Mouse (Mus musculus) ES-Bruce4 (cell line): Measurements from ENCODE around the gene Shroom3. TPM values are rescaled to one million over a fixed set of nuclear protein-coding genes. Genes with fewer than 3 reads are reported as not detected.
A peak's percentile ranks its signal among the peaks of the same experiment; 100 is the strongest.

Experiments used
- H3K27ac ChIP-seq: 2 replicates; pipeline ENCODE4 v1.5.1; 2012; ENCODE audit warnings: low read length, inconsistent platforms; ENCODE audit not compliant: insufficient read depth
- H3K27me3 ChIP-seq: 2 replicates; pipeline ENCODE4 v1.6.1; 2012; ENCODE audit warnings: mild to moderate bottlenecking, low read length, inconsistent platforms; ENCODE audit not compliant: control insufficient read depth, poor library complexity, insufficient read depth, severe bottlenecking
- H3K36me3 ChIP-seq: 2 replicates; pipeline ENCODE4 v1.6.1; 2012; ENCODE audit warnings: inconsistent platforms, mild to moderate bottlenecking, low read length, moderate library complexity; ENCODE audit not compliant: control insufficient read depth, poor library complexity, insufficient read depth, severe bottlenecking
- H3K4me1 ChIP-seq: one replicate; pipeline ENCODE4 v1.8.1; 2011; ENCODE audit warnings: low read length; ENCODE audit not compliant: control insufficient read depth, insufficient read depth
- H3K4me3 ChIP-seq: 2 replicates; pipeline ENCODE4 v1.5.1; 2011; ENCODE audit warnings: low read depth, mild to moderate bottlenecking, low read length
- H3K9ac ChIP-seq: 2 replicates; pipeline ENCODE4 v1.6.1; 2012; ENCODE audit warnings: low read depth, mild to moderate bottlenecking, inconsistent platforms; ENCODE audit not compliant: poor library complexity, severe bottlenecking
- H3K9me3 ChIP-seq: replicated peaks from 2 replicates; pipeline ENCODE4 v1.6.1; 2012; ENCODE audit warnings: mild to moderate bottlenecking, low read length, inconsistent platforms; ENCODE audit not compliant: control insufficient read depth, poor library complexity, insufficient read depth, severe bottlenecking
- CTCF ChIP-seq: IDR thresholded peaks from one replicate; pipeline ENCODE4 v1.8.1; 2011; ENCODE audit warnings: low read depth, low read length
- EP300 ChIP-seq: IDR thresholded peaks from 2 replicates; pipeline ENCODE4 v1.6.1; 2011; ENCODE audit warnings: low read depth, low read length; ENCODE audit not compliant: insufficient read depth
- POLR2A ChIP-seq: IDR thresholded peaks from one replicate; pipeline ENCODE4 v1.8.1; 2011; ENCODE audit warnings: low read length; ENCODE audit not compliant: insufficient read depth
- polyA plus RNA-seq: library from polyadenylated mRNA; stranded (reverse); fragments of >200 nt; gene quantifications from 2 replicates; pipeline ENCODE4 v1.2.4, GENCODE M21; 2011; ENCODE audit warnings: low read depth; ENCODE audit not compliant: missing spikeins, insufficient read depth, insufficient read length

The Shroom3 gene
- polyA plus RNA-seq, 1 experiment = 49.1 TPM

DNA sequence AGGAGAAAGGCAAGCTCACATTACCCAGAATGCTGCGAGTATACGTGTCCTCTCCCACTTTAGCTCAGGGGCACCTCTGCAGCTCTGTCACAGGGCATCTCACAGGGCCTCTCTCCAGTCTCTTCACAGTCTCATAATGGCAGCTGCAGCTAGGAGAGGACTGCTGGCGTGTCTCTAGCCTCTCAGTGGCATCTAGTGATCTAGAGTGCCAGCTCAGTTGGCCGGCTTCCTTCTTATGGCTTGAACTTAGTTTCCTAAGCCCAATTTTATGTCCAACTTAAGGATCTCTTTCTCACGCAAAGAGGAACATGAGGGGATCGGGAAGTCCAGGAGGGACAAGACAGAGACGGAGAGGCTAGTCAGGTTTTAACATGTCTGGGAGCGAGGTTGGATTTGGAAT, 252.6 kb downstream of the Shroom3 start:
- H3K27me3 ChIP-seq = no peaks in the 10 kb centered on the region
- no peaks in the 10 kb centered on the region for H3K4me1 ChIP-seq
- H3K9me3 ChIP-seq = no peaks in the 10 kb centered on the region
- no peak overlapping the region for H3K27ac ChIP-seq
- no peak overlapping the region for H3K9ac ChIP-seq
- peaks cover 28% of the 10 kb centered on the region for H3K36me3 ChIP-seq
- TF ChIP-seq EP300 (no peak), CTCF (no peak), POLR2A (no peak)
- no peak overlapping the region for H3K4me3 ChIP-seq

DNA sequence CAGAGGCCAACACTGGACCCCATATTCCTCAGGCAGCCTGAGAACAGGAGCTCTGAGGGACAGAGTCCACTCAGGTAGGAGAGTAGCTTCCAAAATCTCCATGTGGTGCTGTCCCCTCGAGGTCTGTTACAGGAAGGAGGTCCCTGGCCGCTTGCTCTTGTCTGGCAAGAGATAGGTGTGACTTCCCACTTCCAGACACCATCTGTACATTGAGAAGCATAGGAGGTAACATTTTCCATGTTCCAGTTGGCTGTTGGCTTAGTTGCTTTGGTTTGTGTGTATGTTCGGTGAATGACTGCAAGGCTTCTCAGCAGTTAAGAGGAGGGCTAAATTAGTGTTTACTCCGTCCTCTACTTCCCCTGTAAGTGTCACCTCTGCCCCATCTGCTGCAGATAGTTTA, 254.5 kb downstream of the Shroom3 start:
- no peak overlapping the region for H3K27ac ChIP-seq
- no peaks in the 10 kb centered on the region for H3K4me1 ChIP-seq
- peaks cover 31% of the 10 kb centered on the region for H3K36me3 ChIP-seq
- no peaks in the 10 kb centered on the region for H3K9me3 ChIP-seq
- no peak overlapping the region for H3K4me3 ChIP-seq
- no peak overlapping the region for H3K9ac ChIP-seq
- H3K27me3 ChIP-seq = no peaks in the 10 kb centered on the region
- TF ChIP-seq EP300 (no peak), CTCF (no peak), POLR2A (no peak)

DNA sequence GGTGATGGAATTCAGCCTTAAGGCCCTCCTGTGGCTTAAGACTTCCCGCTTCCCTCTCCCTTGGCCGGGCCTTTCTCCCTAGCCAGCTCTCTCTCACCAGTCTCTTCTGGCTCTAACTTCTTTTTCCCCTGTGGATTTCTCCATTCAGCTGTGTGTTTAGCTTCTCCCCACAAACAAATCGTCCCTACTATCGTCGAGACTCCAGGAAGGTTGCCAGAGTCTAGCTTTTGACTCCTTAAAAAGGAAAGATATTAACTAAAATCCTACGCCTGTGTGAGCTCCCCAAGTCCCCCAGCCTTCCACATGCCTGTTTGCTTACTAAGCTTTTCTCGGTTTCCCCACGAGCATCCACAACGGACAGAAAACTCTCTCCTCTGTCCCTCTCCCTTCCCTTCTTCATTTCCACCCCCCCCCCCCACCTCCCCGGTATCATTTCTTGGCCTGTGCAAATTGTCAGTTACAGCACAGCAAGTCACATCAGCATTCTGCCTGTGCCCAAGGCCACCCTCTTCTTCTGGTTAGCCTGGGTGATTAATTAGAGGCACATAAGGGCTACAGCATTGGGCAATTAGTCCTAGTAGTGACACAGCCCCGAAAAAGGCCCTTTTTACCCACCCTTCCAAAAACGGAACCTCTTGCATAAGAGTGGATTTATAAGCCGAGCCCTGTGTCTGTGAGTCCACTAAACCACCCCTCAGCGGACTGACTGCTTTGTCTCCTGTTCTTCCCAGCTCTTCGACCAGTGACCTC, 256.2 kb downstream of the Shroom3 start:
- no peak overlapping the region for H3K4me3 ChIP-seq
- H3K27me3 ChIP-seq = no peaks in the 10 kb centered on the region
- peaks cover 34% of the 10 kb centered on the region for H3K36me3 ChIP-seq
- no peak overlapping the region for H3K9ac ChIP-seq
- TF ChIP-seq CTCF = no peak
- no peak for TF ChIP-seq POLR2A
- no peak for TF ChIP-seq EP300
- H3K4me1 ChIP-seq = no peaks in the 10 kb centered on the region
- H3K9me3 ChIP-seq = no peaks in the 10 kb centered on the region
- H3K27ac ChIP-seq = no peak overlapping the region

DNA sequence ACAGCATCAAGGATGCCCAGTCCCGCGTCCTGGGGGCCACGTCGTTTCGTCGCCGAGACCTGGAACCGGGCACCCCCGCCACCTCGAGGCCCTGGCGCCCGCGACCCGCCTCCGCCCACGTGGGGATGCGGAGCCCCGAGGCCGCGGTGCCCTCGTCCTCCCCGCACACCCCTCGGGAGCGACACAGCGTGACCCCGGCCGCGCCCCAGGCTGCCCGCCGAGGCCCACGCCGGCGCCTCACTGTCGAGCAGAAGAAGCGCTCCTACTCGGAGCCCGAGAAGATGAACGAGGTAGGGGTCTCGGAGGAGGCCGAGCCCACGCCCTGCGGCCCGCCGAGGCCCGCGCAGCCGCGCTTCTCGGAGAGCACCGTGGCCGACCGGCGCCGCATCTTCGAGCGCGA, 258.9 kb downstream of the Shroom3 start:
- TF ChIP-seq POLR2A (no peak), CTCF (no peak), EP300 (no peak)
- peak overlapping the region; percentile 75 for H3K9ac ChIP-seq
- no peaks in the 10 kb centered on the region for H3K27me3 ChIP-seq
- peak overlapping the region; percentile 64 for H3K4me3 ChIP-seq
- H3K27ac ChIP-seq = no peak overlapping the region
- H3K36me3 ChIP-seq = peaks cover 30% of the 10 kb centered on the region
- no peaks in the 10 kb centered on the region for H3K4me1 ChIP-seq
- H3K9me3 ChIP-seq = no peaks in the 10 kb centered on the region

DNA sequence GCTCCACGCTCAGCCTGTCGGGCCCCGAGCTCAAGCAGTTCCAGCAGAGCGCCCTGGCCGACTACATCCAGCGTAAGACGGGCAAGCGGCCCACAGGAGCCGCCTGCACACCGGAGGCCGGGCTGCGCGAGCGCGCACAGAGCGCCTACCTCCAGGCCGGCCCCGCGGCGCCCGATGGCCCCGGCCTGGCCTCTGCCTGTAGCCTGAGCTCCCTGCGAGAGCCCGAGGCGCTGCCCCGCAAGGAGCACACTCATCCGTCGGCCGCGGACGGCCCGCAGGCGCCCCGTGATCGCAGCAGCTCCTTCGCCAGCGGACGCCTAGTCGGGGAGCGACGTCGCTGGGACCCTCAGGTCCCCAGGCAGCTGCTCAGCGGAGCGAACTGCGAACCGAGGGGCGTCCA, 259.3 kb downstream of the Shroom3 start:
- Histone ChIP-seq H3K4me3 (peak overlapping the region; percentile 64), H3K9me3 (no peaks in the 10 kb centered on the region), H3K9ac (peak overlapping the region; percentile 75), H3K27me3 (no peaks in the 10 kb centered on the region), H3K4me1 (no peaks in the 10 kb centered on the region), H3K36me3 (peaks cover 30% of the 10 kb centered on the region), H3K27ac (no peak overlapping the region)
- no peak for TF ChIP-seq CTCF
- TF ChIP-seq POLR2A = no peak
- TF ChIP-seq EP300 = no peak

DNA sequence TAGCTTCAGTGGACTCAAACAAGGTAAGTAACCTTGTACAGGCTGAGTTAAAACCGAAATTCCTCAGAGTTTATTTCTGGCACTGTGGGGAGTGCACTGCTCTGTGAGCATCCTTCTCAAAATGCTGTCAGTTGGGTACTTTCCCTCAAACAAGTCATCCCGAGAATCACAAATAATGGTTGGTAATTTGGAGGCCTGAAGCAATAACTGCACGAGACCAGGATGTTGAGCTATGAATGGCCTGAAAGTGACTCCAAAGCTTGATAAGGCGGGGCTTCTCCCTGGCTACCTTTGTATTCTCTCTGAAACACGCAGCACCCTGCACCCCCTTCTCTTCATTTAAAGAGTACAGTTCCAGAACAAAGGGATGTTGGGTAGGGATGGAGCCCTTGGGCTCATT, 261.6 kb downstream of the Shroom3 start:
- Histone ChIP-seq H3K27ac (no peak overlapping the region), H3K4me3 (no peak overlapping the region), H3K9me3 (no peaks in the 10 kb centered on the region), H3K27me3 (no peaks in the 10 kb centered on the region), H3K4me1 (no peaks in the 10 kb centered on the region), H3K36me3 (peaks cover 30% of the 10 kb centered on the region), H3K9ac (no peak overlapping the region)
- no peak for TF ChIP-seq CTCF
- no peak for TF ChIP-seq POLR2A
- no peak for TF ChIP-seq EP300
